Mouse (Mus musculus) megakaryocyte, embryonic 14.5 days (primary cell): Measurements from ENCODE around the gene Tspan32.

Experiments used
- FLI1 ChIP-seq: IDR thresholded peaks from 2 replicates; pipeline ENCODE4 v1.6.1; 2012; ENCODE audit warnings: low read length, inconsistent platforms, mixed read lengths
- GATA1 ChIP-seq: IDR thresholded peaks from 3 replicates; pipeline ENCODE4 v1.6.1; 2012; ENCODE audit warnings: mixed read lengths, low read length, inconsistent platforms, borderline replicate concordance

DNA sequence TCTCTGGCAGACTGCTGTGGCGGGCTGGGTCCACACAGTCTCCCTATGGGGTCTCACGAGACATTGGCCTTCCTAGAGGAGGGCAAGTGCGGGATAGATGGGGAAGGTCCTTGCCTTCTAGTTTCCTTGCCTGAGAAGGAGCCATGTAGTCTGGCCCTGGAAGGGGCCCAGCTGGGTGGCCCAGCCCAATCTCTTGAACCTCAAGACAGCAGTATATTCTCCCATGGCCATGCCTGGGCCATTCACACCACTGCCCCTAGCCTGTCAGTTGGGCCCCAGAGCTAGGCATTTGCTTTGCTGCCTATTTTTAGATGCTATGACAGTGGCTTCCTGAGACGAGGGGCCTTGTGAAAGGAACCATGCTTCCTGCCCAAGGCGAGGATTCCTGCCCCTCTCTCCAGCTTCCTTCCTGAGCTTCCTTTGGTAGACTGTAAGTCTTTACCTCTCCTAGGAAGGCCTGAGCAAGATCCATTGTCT is 53.4 kb downstream of the Tspan32 start:
- no peak for TF ChIP-seq GATA1
- TF ChIP-seq FLI1: no peak
